Mouse (Mus musculus) CH12.LX (cell line): ENCODE results near the gene Zfp827.

Experiments used
- CHD2 ChIP-seq: IDR thresholded peaks from 2 replicates; pipeline ENCODE4 v1.6.1; 2011; ENCODE audit warnings: low read length, improper control_type of control experiment
- CTCF ChIP-seq, 2 experiments: IDR thresholded peaks in 1 of 2; conservative IDR thresholded peaks in 1 of 2; 2 replicates each; pipeline ENCODE4 v1.5.1; 2011 to 2012; ENCODE audit warnings: low read depth in 2 of 2, low read length in 2 of 2, improper control_type of control experiment in 1 of 2, inconsistent platforms in 1 of 2, mild to moderate bottlenecking in 1 of 2, moderate library complexity in 1 of 2
- GABPA ChIP-seq: IDR thresholded peaks from 2 replicates; pipeline ENCODE4 v1.6.1; 2012; ENCODE audit warnings: low read depth, low read length, improper control_type of control experiment, inconsistent platforms; ENCODE audit not compliant: insufficient replicate concordance
- HCFC1 ChIP-seq: IDR thresholded peaks from 2 replicates; pipeline ENCODE4 v1.6.1; 2012; ENCODE audit warnings: low read depth, mild to moderate bottlenecking, inconsistent platforms, low read length, improper control_type of control experiment
- POLR2A ChIP-seq: IDR thresholded peaks from 2 replicates; pipeline ENCODE4 v1.6.1; 2011; ENCODE audit warnings: low read depth, mild to moderate bottlenecking, improper control_type of control experiment, low read length
- POLR2AphosphoS2 ChIP-seq: IDR thresholded peaks from 2 replicates; pipeline ENCODE4 v1.6.1; 2011; ENCODE audit warnings: low read depth, low read length, improper control_type of control experiment
- RCOR1 ChIP-seq: conservative IDR thresholded peaks from 2 replicates; pipeline ENCODE4 v1.6.1; 2012; ENCODE audit warnings: low read depth, mild to moderate bottlenecking, inconsistent platforms, low read length, improper control_type of control experiment
- SIN3A ChIP-seq: IDR thresholded peaks from 2 replicates; pipeline ENCODE4 v1.6.1; 2012; ENCODE audit warnings: low read length, improper control_type of control experiment, inconsistent platforms
- ZC3H11A ChIP-seq: IDR thresholded peaks from 2 replicates; pipeline ENCODE4 v1.6.1; 2012; ENCODE audit warnings: low read depth, mild to moderate bottlenecking, inconsistent platforms, low read length, improper control_type of control experiment

GRCm38 (mm10) chr8:79239996-79240395 is 211.8 kb downstream of the Zfp827 start:
- no peak for TF ChIP-seq RCOR1
- TF ChIP-seq POLR2A, result no peak
- no peak for TF ChIP-seq HCFC1
- TF ChIP-seq CTCF (conservative IDR thresholded peaks at IDR 0.05 in 1 of 2, IDR thresholded peaks at IDR 0.05 in 1 of 2; ENCODE audit: low read depth in 2 of 2, low read length in 2 of 2), result no peak
- no peak for TF ChIP-seq POLR2AphosphoS2
- no peak for TF ChIP-seq GABPA
- TF ChIP-seq SIN3A, result no peak
- TF ChIP-seq ZC3H11A, result no peak
- TF ChIP-seq CHD2, result no peak
